Mouse (Mus musculus) monocyte, adult 59 days (primary cell): ENCODE results near the gene 1700088E04Rik. TPM values are rescaled to one million over a fixed set of nuclear protein-coding genes. Genes with fewer than 3 reads are reported as not detected.

Experiments used
- total RNA-seq, 2 experiments: library from RNA; stranded (reverse); gene quantifications; one replicate each; pipeline ENCODE4 v1.2.4; 2023

Gene 1700088E04Rik
- total RNA-seq: under 1 TPM in 1 of 2 experiments, not detected in 1; 0.42 TPM

GRCm38 (mm10) chr15:79140866-79141565 lies at the start of gene 1700088E04Rik, which contains the start of gene Polr2f:
Gene 1700088E04Rik, minus strand, starts transcription at chr15:79141253.
Gene Polr2f, plus strand, starts transcription at chr15:79141009.

GRCm38 (mm10) chr15:79165140-79165539 lies 24.1 kb upstream of the 1700088E04Rik start, which contains the start of gene Sox10:
Gene Sox10, minus strand, starts transcription at chr15:79165240.

GRCm38 (mm10) chr15:79108421-79109320 lies 32.4 kb downstream of the 1700088E04Rik start, which contains the start of gene Micall1:
Gene Micall1, plus strand, starts transcription at chr15:79108898.

Other genes starting within 250 kb of the 1700088E04Rik start
- gene Gm49510, start 241.6 kb downstream of the 1700088E04Rik start, total RNA-seq: under 1 TPM in 1 of 2 experiments, not detected in 1; 0.49 TPM
- 100 to 1,000 TPM; 271 to 290 TPM for gene Sh3bp1, start 241.5 kb downstream of the 1700088E04Rik start, total RNA-seq
- gene Pdxp, start 227.3 kb downstream of the 1700088E04Rik start, total RNA-seq: 1 to 10 TPM; 2.1 to 2.8 TPM
- gene Lgals1, start 214.5 kb downstream of the 1700088E04Rik start, total RNA-seq: 100 to 1,000 TPM; 166 to 215 TPM
- gene Nol12, start 206.3 kb downstream of the 1700088E04Rik start, total RNA-seq: 10 to 100 TPM; 27.1 to 27.5 TPM
- 10 to 100 TPM; 47.8 to 54.4 TPM for gene Triobp, start 193.5 kb downstream of the 1700088E04Rik start, total RNA-seq
- 10 to 100 TPM; 41.2 to 48.2 TPM for gene H1f0, start 112.8 kb downstream of the 1700088E04Rik start, total RNA-seq
- not detected for gene Galr3, start 99.4 kb downstream of the 1700088E04Rik start, total RNA-seq
- gene Ankrd54, start 78.4 kb downstream of the 1700088E04Rik start, total RNA-seq: 10 to 100 TPM; 14.7 to 17.8 TPM
- 10 to 100 TPM; 90.7 to 95.1 TPM for gene Eif3l, start 66.1 kb downstream of the 1700088E04Rik start, total RNA-seq
- 10 to 100 TPM; 13.9 to 16.0 TPM for gene Micall1, start 32.4 kb downstream of the 1700088E04Rik start, total RNA-seq
- gene Polr2f, start 244 bp downstream of the 1700088E04Rik start, total RNA-seq: 10 to 100 TPM; 49.3 to 59.7 TPM
- not detected for gene Sox10, start 24.0 kb upstream of the 1700088E04Rik start, total RNA-seq
- gene Pick1, start 87.9 kb upstream of the 1700088E04Rik start, total RNA-seq: 10 to 100 TPM; 12.3 to 12.7 TPM
- under 1 TPM in 1 of 2 experiments, not detected in 1; 0.21 TPM for gene Gm49486, start 88.1 kb upstream of the 1700088E04Rik start, total RNA-seq
- not detected for gene Slc16a8, start 113.5 kb upstream of the 1700088E04Rik start, total RNA-seq
- gene Baiap2l2, start 144.3 kb upstream of the 1700088E04Rik start, total RNA-seq: not detected
- gene Pla2g6, start 187.1 kb upstream of the 1700088E04Rik start, total RNA-seq: 1 to 10 TPM; 4.7 to 7.8 TPM
- gene Maff, start 205.4 kb upstream of the 1700088E04Rik start, total RNA-seq: 10 to 100 TPM; 70.0 to 72.2 TPM